Mouse (Mus musculus): ENCODE measurements at regions not wholly inside any gene's neighbourhood (a gene's known extent, or its start where the extent isn't known, plus 50 kb on each side); places are given as distances from the start of the nearest gene placed in this dataset.
A peak's percentile ranks its signal among the peaks of the same experiment; 100 is the strongest.

DNA sequence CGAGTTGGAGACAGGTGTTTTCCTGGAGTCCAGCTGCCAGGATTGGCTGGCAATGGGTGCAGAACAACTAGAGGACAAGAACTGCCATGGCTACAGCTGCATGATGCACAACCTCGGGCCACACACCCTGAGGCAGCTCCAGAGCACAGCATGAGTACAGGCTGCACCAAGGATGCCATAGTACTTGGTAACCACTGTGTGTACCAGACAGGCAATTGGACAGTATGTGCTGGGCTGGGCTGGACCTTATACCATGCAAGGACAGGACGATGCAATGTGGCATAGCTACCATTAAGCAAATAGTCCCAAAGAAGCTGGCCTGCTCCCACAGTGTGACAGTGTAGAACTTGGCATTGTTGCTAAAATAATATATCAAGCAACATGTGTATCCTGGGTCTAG lies 54.6 kb upstream of the Cp start:
- no peak overlapping the region for H3K27ac ChIP-seq (replicated peaks; ENCODE audit: insufficient read depth, low read depth, low read length)
- H3K4me1 ChIP-seq (ENCODE audit: control insufficient read depth, insufficient read depth, low read length), result no peaks in the 10 kb centered on the region
- TF ChIP-seq POLR2A (IDR thresholded peaks at IDR 0.05; ENCODE audit: extremely low read depth, insufficient read depth, low read length) (no peak), CTCF (IDR thresholded peaks at IDR 0.05; ENCODE audit: low read depth, low read length) (no peak)
- 68% methylated on average over 3 of the region's 3 CpGs for WGBS
- H3K9ac ChIP-seq (ENCODE audit: low read depth, low read length), result no peak overlapping the region
- no peak for DNase-seq (ENCODE audit: extremely low read depth, low read depth, low spot score)
- no peaks in the 10 kb centered on the region for H3K36me3 ChIP-seq (ENCODE audit: control insufficient read depth, insufficient read depth, low read length)
- H3K27me3 ChIP-seq (ENCODE audit: control insufficient read depth, insufficient read depth, low read length), result no peaks in the 10 kb centered on the region
- H3K4me3 ChIP-seq (ENCODE audit: insufficient read depth, low read depth, low read length), result no peak overlapping the region
- H3K79me2 ChIP-seq (ENCODE audit: control insufficient read depth, insufficient read depth, low read length), result no peaks in the 10 kb centered on the region

DNA sequence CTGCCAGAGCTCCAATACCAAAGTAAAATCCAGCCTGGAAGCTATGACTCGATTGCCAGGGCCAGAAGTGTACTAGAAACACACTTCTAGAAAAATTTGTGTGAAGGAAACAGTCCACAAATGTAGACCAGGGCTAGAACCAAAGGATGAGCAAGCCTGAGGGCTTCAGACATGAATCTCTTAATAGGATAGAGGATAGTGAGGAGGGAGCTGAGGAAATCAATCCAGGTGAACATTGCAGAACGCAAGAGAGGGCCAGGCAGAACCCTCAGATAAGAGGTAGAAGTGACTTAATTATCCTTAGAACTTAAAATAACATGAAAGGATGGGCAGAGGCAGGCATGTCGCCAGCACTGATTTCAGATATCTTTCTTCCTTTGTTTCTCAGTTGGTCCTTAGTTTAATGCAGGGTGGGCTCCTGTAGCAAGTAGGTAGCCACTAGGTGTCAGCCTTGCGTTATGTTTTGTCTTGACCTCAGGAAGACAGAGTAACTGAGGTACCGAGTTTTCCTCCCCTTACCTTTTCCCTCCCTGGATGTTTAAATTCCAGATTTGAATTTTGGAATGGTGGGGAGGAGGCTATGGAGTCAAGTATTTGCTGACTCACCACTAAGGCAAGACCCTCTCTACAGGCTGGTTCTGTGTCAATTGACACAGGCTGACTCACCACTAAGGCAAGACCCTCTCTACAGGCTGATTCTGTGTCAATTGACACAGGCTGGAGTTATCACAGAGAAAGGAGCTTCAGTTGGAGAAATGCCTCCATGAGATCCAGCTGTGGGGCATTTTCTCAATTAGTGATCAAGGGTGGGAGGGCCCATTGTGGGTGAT lies 52.2 kb upstream of the Cp start:
- DNase-seq (ENCODE audit: extremely low read depth, low read depth, low spot score), result peak; percentile 50
- 31% methylated on average over 5 of the region's 5 CpGs for WGBS
- no peak overlapping the region for H3K9ac ChIP-seq (ENCODE audit: low read depth, low read length)

More for the DNA sequence above, 52.2 kb upstream of the Cp start:
- Histone ChIP-seq H3K36me3 (ENCODE audit: control insufficient read depth, insufficient read depth, low read length) (no peaks in the 10 kb centered on the region), H3K27ac (replicated peaks; ENCODE audit: insufficient read depth, low read depth, low read length) (no peak overlapping the region), H3K4me3 (ENCODE audit: insufficient read depth, low read depth, low read length) (no peak overlapping the region), H3K4me1 (ENCODE audit: control insufficient read depth, insufficient read depth, low read length) (no peaks in the 10 kb centered on the region), H3K27me3 (ENCODE audit: control insufficient read depth, insufficient read depth, low read length) (no peaks in the 10 kb centered on the region), H3K79me2 (ENCODE audit: control insufficient read depth, insufficient read depth, low read length) (no peaks in the 10 kb centered on the region)
- TF ChIP-seq POLR2A (IDR thresholded peaks at IDR 0.05; ENCODE audit: extremely low read depth, insufficient read depth, low read length) (no peak), CTCF (IDR thresholded peaks at IDR 0.05; ENCODE audit: low read depth, low read length) (peak; percentile 51)

Measured in liver, adult 2 months (tissue).